Mouse (Mus musculus) spleen, adult 2 months (tissue): ENCODE results near the gene Ccdc13.

Source experiments
- CTCF ChIP-seq: fragments of 200-500 bp; IDR thresholded peaks from 2 replicates; pipeline ENCODE4 v1.5.1; 2011; ENCODE audit warnings: mild to moderate bottlenecking, inconsistent platforms; ENCODE audit not compliant: insufficient read depth, insufficient read length, insufficient replicate concordance; ENCODE audit errors: extremely low read depth
- POLR2A ChIP-seq: fragments of 200-500 bp; IDR thresholded peaks from 2 replicates; pipeline ENCODE4 v1.6.1; 2011; ENCODE audit warnings: low read depth, low read length, inconsistent platforms

DNA sequence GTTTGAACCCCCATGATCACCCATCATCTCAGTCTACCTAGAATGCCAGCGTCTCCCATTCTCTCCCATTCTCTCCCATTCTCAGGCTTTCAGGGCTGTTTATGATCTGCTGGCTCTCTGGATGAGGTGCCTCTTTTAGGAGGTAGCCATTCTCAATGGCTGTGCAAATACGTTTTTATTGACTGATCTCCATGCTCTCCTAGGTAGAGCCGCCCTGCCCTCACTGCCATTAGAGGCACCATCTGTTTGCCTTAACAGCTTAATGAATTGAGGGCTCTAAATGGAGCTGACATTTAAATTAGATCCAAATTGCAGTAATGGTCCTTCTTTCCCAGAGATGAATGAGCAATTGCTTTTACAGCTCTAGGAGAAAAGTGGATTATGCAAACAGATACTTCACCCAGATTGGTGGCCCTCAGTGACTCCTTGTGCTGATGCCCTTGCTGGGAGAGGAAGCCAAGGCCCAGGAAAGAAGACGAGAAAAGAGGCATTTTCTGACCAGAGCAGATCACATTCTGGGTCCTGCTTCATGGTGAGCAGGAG, 30.8 kb upstream of the Ccdc13 start:
- TF ChIP-seq CTCF (no peak), POLR2A (no peak)
